Mouse (Mus musculus) CH12.LX (cell line): ENCODE data around the gene Galnt17.

Source experiments
- CTCF ChIP-seq, 2 experiments: IDR thresholded peaks in 1 of 2; conservative IDR thresholded peaks in 1 of 2; 2 replicates each; pipeline ENCODE4 v1.5.1; 2011 to 2012; ENCODE audit warnings: low read depth in 2 of 2, low read length in 2 of 2, improper control_type of control experiment in 1 of 2, inconsistent platforms in 1 of 2, mild to moderate bottlenecking in 1 of 2, moderate library complexity in 1 of 2
- E2F4 ChIP-seq: IDR thresholded peaks from 2 replicates; pipeline ENCODE4 v1.6.1; 2011; ENCODE audit warnings: low read depth, low read length, improper control_type of control experiment; ENCODE audit not compliant: insufficient replicate concordance
- HCFC1 ChIP-seq: IDR thresholded peaks from 2 replicates; pipeline ENCODE4 v1.6.1; 2012; ENCODE audit warnings: low read depth, mild to moderate bottlenecking, inconsistent platforms, low read length, improper control_type of control experiment
- POLR2A ChIP-seq: IDR thresholded peaks from 2 replicates; pipeline ENCODE4 v1.6.1; 2011; ENCODE audit warnings: low read depth, mild to moderate bottlenecking, improper control_type of control experiment, low read length
- POLR2AphosphoS2 ChIP-seq: IDR thresholded peaks from 2 replicates; pipeline ENCODE4 v1.6.1; 2011; ENCODE audit warnings: low read depth, low read length, improper control_type of control experiment
- RAD21 ChIP-seq: IDR thresholded peaks from 2 replicates; pipeline ENCODE4 v1.6.1; 2011; ENCODE audit warnings: low read depth, mild to moderate bottlenecking, low read length, improper control_type of control experiment, moderate library complexity
- SIN3A ChIP-seq: IDR thresholded peaks from 2 replicates; pipeline ENCODE4 v1.6.1; 2012; ENCODE audit warnings: low read length, improper control_type of control experiment, inconsistent platforms

GRCm38 (mm10) chr5:131277227-131277626 is 31.1 kb downstream of the Galnt17 start:
- TF ChIP-seq POLR2AphosphoS2 (no peak), POLR2A (no peak), CTCF (conservative IDR thresholded peaks at IDR 0.05 in 1 of 2, IDR thresholded peaks at IDR 0.05 in 1 of 2; ENCODE audit: low read depth in 2 of 2, low read length in 2 of 2) (no peak), RAD21 (no peak), E2F4 (no peak), SIN3A (no peak), HCFC1 (no peak)
